Mouse (Mus musculus): ENCODE data around the gene Pfn1. TPM values are rescaled to one million over a fixed set of nuclear protein-coding genes. Genes with fewer than 3 reads are reported as not detected.

The Pfn1 gene
- polyA plus RNA-seq (2014; fragmentation: Nextera tagmentation; extraction: Ambion mirVana): 2,006 and 2,065 TPM in 2 replicates

- H3K4me3 ChIP-seq (ENCODE audit: low read depth, low read length): peak within 1 kb of the TSS; percentile 100
- peak within 1 kb of the TSS; percentile 98 for H3K9ac ChIP-seq (replicated peaks; ENCODE audit: low read depth, low read length)
- H3K4me1 ChIP-seq (ENCODE audit: control insufficient read depth, insufficient read depth, low read length): peaks cover 35% of the 10 kb centered on the region
- peak; percentile 43; the same call in 1 of the 2 replicates for ATAC-seq (ENCODE audit: insufficient number of reproducible peaks, insufficient read depth, low FRiP score, low read depth)
- under 1% methylated on average over 57 of the region's 61 CpGs for WGBS
- peaks cover 31% of the 10 kb centered on the region for H3K36me3 ChIP-seq (ENCODE audit: control insufficient read depth, insufficient read depth, low read length)
- H3K27ac ChIP-seq (ENCODE audit: low read length): peak within 1 kb of the TSS; percentile 99
- no peaks in the 10 kb centered on the region for H3K9me3 ChIP-seq (ENCODE audit: control insufficient read depth, low read depth, low read length)
- H3K27me3 ChIP-seq (ENCODE audit: control insufficient read depth, insufficient read depth, low read length): no peaks in the 10 kb centered on the region
- peak within 1 kb of the TSS; percentile 85 for H3K4me2 ChIP-seq (replicated peaks; ENCODE audit: low read depth, low read length)
Measured at GRCm38 (mm10) chr11:70654198-70654922, at the start of gene Pfn1. Pfn1 (minus strand) TSS chr11:70654644.

- 74% methylated on average over 6 of the region's 6 CpGs for WGBS
- Histone ChIP-seq H3K4me2 (replicated peaks; ENCODE audit: low read depth, low read length) (no peak overlapping the region), H3K9me3 (ENCODE audit: control insufficient read depth, low read depth, low read length) (no peaks in the 10 kb centered on the region), H3K9ac (replicated peaks; ENCODE audit: low read depth, low read length) (no peak overlapping the region), H3K27ac (ENCODE audit: low read length) (no peak overlapping the region), H3K4me1 (ENCODE audit: control insufficient read depth, insufficient read depth, low read length) (peaks cover 18% of the 10 kb centered on the region; the same call in 1 of the 2 replicates), H3K27me3 (ENCODE audit: control insufficient read depth, insufficient read depth, low read length) (no peaks in the 10 kb centered on the region), H3K36me3 (ENCODE audit: control insufficient read depth, insufficient read depth, low read length) (peaks cover 47% of the 10 kb centered on the region), H3K4me3 (ENCODE audit: low read depth, low read length) (no peak overlapping the region)
- ATAC-seq (ENCODE audit: insufficient number of reproducible peaks, insufficient read depth, low FRiP score, low read depth): no peak
Measured at GRCm38 (mm10) chr11:70702781-70703180, 48.3 kb upstream of the Pfn1 start.

GRCm38 (mm10) chr11:70701984-70702733 is 47.7 kb upstream of the Pfn1 start:
- H3K27me3 ChIP-seq (ENCODE audit: control insufficient read depth, insufficient read depth, low read length): no peaks in the 10 kb centered on the region
- peak overlapping the region; percentile 93; the same call in 1 of the 2 replicates for H3K4me3 ChIP-seq (ENCODE audit: low read depth, low read length)
- H3K4me1 ChIP-seq (ENCODE audit: control insufficient read depth, insufficient read depth, low read length): peaks cover 18% of the 10 kb centered on the region; the same call in 1 of the 2 replicates
- ATAC-seq (ENCODE audit: insufficient number of reproducible peaks, insufficient read depth, low FRiP score, low read depth): no peak
- no peak overlapping the region for H3K9ac ChIP-seq (replicated peaks; ENCODE audit: low read depth, low read length)
- WGBS: 81% methylated on average over 6 of the region's 6 CpGs
- H3K4me2 ChIP-seq (replicated peaks; ENCODE audit: low read depth, low read length): peak overlapping the region; percentile 84
- H3K27ac ChIP-seq (ENCODE audit: low read length): no peak overlapping the region
- H3K9me3 ChIP-seq (ENCODE audit: control insufficient read depth, low read depth, low read length): no peaks in the 10 kb centered on the region
- H3K36me3 ChIP-seq (ENCODE audit: control insufficient read depth, insufficient read depth, low read length): peaks cover 40% of the 10 kb centered on the region

GRCm38 (mm10) chr11:70701221-70701955 is 46.9 kb upstream of the Pfn1 start:
- no peak for ATAC-seq (ENCODE audit: insufficient number of reproducible peaks, insufficient read depth, low FRiP score, low read depth)
- Histone ChIP-seq H3K4me3 (ENCODE audit: low read depth, low read length) (peak overlapping the region; percentile 93), H3K36me3 (ENCODE audit: control insufficient read depth, insufficient read depth, low read length) (peaks cover 33% of the 10 kb centered on the region), H3K27ac (ENCODE audit: low read length) (no peak overlapping the region), H3K9ac (replicated peaks; ENCODE audit: low read depth, low read length) (peak overlapping the region; percentile 92), H3K27me3 (ENCODE audit: control insufficient read depth, insufficient read depth, low read length) (no peaks in the 10 kb centered on the region), H3K4me1 (ENCODE audit: control insufficient read depth, insufficient read depth, low read length) (peaks cover 18% of the 10 kb centered on the region; the same call in 1 of the 2 replicates), H3K4me2 (replicated peaks; ENCODE audit: low read depth, low read length) (peak overlapping the region; percentile 84), H3K9me3 (ENCODE audit: control insufficient read depth, low read depth, low read length) (no peaks in the 10 kb centered on the region)
- 4% methylated on average over 10 of the region's 10 CpGs for WGBS

GRCm38 (mm10) chr11:70700613-70701012 is 46.2 kb upstream of the Pfn1 start:
- Histone ChIP-seq H3K27me3 (ENCODE audit: control insufficient read depth, insufficient read depth, low read length) (no peaks in the 10 kb centered on the region), H3K4me1 (ENCODE audit: control insufficient read depth, insufficient read depth, low read length) (peaks cover 18% of the 10 kb centered on the region; the same call in 1 of the 2 replicates), H3K9ac (replicated peaks; ENCODE audit: low read depth, low read length) (peak overlapping the region; percentile 92), H3K27ac (ENCODE audit: low read length) (peak overlapping the region; percentile 94), H3K36me3 (ENCODE audit: control insufficient read depth, insufficient read depth, low read length) (peaks cover 25% of the 10 kb centered on the region), H3K4me3 (ENCODE audit: low read depth, low read length) (peak overlapping the region; percentile 93), H3K4me2 (replicated peaks; ENCODE audit: low read depth, low read length) (peak overlapping the region; percentile 84), H3K9me3 (ENCODE audit: control insufficient read depth, low read depth, low read length) (no peaks in the 10 kb centered on the region)
- ATAC-seq (ENCODE audit: insufficient number of reproducible peaks, insufficient read depth, low FRiP score, low read depth): peak; percentile 35; the same call in 1 of the 2 replicates
- under 1% methylated on average over 34 of the region's 34 CpGs for WGBS

- WGBS: 2% methylated on average over 55 of the region's 69 CpGs
Measured at GRCm38 (mm10) chr11:70699722-70700556, 45.5 kb upstream of the Pfn1 start, which contains the start of the genes Inca1 and Kif1c. Inca1 (minus strand) TSS chr11:70700155. Kif1c (plus strand) TSS chr11:70700548.

GRCm38 (mm10) chr11:70699051-70699450 is 44.6 kb upstream of the Pfn1 start:
- WGBS: 76% methylated on average over 2 of the region's 2 CpGs
- Histone ChIP-seq H3K4me1 (ENCODE audit: control insufficient read depth, insufficient read depth, low read length) (peaks cover 18% of the 10 kb centered on the region; the same call in 1 of the 2 replicates), H3K9me3 (ENCODE audit: control insufficient read depth, low read depth, low read length) (no peaks in the 10 kb centered on the region), H3K4me2 (replicated peaks; ENCODE audit: low read depth, low read length) (no peak overlapping the region), H3K27me3 (ENCODE audit: control insufficient read depth, insufficient read depth, low read length) (no peaks in the 10 kb centered on the region), H3K9ac (replicated peaks; ENCODE audit: low read depth, low read length) (no peak overlapping the region), H3K4me3 (ENCODE audit: low read depth, low read length) (no peak overlapping the region), H3K36me3 (ENCODE audit: control insufficient read depth, insufficient read depth, low read length) (peaks cover 10% of the 10 kb centered on the region), H3K27ac (ENCODE audit: low read length) (no peak overlapping the region)
- no peak for ATAC-seq (ENCODE audit: insufficient number of reproducible peaks, insufficient read depth, low FRiP score, low read depth)

More at GRCm38 (mm10) chr11:70699722-70700556, 45.5 kb upstream of the Pfn1 start, which contains the start of the genes Inca1 and Kif1c:
- Histone ChIP-seq H3K4me1 (ENCODE audit: control insufficient read depth, insufficient read depth, low read length) (peaks cover 18% of the 10 kb centered on the region; the same call in 1 of the 2 replicates), H3K27ac (ENCODE audit: low read length) (peak within 1 kb of the TSS; percentile 94), H3K9me3 (ENCODE audit: control insufficient read depth, low read depth, low read length) (no peaks in the 10 kb centered on the region), H3K27me3 (ENCODE audit: control insufficient read depth, insufficient read depth, low read length) (no peaks in the 10 kb centered on the region), H3K36me3 (ENCODE audit: control insufficient read depth, insufficient read depth, low read length) (peaks cover 19% of the 10 kb centered on the region), H3K9ac (replicated peaks; ENCODE audit: low read depth, low read length) (peak within 1 kb of the TSS; percentile 92), H3K4me3 (ENCODE audit: low read depth, low read length) (peak within 1 kb of the TSS; percentile 93), H3K4me2 (replicated peaks; ENCODE audit: low read depth, low read length) (peak within 1 kb of the TSS; percentile 84)
- peak; percentile 94 for ATAC-seq (ENCODE audit: insufficient number of reproducible peaks, insufficient read depth, low FRiP score, low read depth)

Measured in stomach, embryonic 14.5 days (tissue).